Mouse (Mus musculus): ENCODE results near the gene A930004D18Rik.

The A930004D18Rik gene

DNA sequence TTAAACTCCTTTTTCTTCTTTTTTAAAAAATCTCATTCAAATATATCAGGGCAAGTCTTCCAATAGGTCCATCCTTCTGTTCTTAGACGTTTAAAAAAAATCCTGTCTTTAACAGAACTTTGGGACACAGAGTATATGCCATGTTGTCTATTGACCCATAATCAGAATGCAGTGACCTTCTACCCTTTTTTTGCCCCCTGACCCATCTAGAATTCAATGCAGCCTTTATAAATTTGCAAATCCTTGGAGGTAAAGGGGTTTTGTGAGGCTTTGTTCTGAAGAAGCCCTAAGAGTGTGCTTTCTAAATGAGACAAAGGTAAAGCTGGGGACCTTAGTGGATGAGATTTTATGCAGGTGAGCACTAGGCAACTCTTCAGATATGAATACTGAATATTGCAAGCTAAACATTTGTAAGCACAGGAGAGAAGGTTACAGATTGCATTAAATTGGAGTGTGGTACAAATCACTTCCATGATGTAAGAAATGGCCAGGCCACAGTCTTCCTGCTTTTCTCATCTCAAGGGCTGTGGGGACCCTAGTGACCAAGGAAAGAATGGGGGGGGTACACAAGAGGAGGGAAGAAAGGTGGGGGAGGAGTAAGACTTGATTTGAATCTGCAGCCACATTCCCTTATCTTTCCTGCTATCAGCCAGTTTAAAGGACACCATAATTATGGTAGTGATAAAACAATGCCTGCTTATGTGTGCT, 15.9 kb upstream of the A930004D18Rik start:
- no peak for DNase-seq (ENCODE audit: low spot score)

DNA sequence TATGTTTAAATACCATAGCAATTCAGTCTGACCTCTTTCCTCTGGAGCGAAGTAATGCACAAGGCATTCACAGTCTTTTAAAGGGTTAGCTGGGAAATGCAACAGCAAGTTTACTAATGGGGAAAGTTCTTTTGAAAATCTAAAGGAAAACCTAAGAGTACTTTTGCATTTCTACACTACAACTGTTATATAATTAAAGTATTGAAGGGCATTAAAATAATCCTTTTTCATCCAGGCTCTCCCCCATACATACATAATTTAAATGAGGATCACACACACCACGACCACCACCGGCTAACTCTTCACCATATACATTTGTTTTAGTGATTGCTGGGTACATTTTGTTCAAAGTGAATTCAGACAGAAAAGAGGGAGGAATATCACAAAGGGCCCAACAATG, 15.0 kb upstream of the A930004D18Rik start:
- no peak for DNase-seq (ENCODE audit: low spot score)

GRCm38 (mm10) chr2:18051831-18052170, 14.3 kb upstream of the A930004D18Rik start:
- DNase-seq (ENCODE audit: low spot score): no peak

DNA sequence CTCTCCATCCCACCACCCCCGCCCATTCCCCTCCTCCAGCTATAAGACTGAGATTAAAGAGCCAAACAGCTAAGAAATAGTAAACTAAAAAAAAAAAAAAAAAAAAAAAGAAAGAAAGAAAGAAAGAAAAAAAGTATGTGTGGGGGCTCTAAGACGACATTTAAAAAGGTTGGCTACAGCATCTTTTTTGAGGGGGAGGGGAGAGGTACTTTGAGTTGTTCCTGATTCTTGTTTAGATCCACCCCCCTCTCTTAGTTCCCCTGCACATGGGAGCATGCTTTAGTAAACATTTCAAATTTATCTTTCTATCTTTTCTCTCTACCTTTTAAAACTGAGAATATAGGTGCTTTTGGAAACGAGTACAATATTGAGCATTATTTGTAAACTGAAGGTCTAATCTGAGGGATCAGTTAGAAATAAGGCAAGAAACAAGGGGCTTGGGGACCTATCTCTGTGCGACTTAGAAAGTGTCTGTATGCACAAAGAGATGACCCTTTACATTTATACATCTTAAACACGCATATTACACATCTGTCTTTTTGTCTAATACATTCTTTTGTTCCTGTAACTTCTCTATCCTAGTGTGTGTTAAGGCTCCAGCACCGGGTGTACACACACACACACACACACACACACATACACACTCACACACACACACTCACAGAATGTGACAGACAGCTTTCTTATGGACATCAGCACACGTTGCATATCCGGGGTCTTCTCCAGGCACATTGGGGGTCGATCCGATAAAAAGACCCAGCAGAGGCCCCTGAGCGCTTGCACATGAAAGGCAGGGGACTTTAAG, 13.7 kb upstream of the A930004D18Rik start:
- no peak for DNase-seq (ENCODE audit: low spot score)

DNA sequence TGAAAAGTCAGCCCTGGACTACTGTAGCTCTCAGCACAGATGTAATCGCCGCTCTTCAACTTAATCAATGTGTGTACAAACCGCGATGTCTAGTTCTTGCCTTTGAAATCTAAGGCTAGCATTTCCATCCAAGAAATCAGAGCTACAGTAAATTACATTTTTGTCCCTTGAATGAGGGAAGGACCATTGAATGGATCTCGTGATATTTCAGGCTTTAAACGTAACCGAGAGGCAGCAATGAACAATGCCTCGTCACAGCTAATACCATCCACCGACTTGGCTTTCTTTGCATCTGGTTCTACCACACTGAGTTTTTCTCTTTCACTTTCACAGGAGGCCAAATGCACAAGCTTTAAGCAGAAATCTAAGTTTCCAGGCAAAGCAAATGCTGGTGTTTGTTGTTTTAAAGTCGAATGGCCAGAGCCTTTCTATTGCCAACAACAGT, 13.0 kb upstream of the A930004D18Rik start:
- DNase-seq (ENCODE audit: low spot score): no peak

DNA sequence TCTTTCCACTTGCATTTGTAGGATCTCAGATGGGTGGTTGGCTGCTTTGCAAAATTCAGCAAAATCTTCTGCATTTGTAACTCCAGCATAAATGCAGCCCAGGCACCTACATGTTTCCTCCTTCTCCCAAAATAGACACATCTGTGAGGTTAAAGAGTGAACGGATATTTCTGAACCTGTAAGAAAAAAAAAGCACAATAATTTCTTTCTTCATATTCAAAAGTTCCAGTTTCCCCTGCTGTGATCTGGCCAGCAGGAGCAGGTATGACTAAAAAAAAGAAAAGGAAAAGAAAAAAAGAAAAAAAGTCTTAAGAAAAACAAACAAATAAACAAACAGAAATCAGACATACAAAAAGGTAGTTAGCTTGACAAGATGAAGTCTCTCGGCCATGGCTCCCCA, 12.5 kb upstream of the A930004D18Rik start:
- no peak for DNase-seq (ENCODE audit: low spot score)

DNA sequence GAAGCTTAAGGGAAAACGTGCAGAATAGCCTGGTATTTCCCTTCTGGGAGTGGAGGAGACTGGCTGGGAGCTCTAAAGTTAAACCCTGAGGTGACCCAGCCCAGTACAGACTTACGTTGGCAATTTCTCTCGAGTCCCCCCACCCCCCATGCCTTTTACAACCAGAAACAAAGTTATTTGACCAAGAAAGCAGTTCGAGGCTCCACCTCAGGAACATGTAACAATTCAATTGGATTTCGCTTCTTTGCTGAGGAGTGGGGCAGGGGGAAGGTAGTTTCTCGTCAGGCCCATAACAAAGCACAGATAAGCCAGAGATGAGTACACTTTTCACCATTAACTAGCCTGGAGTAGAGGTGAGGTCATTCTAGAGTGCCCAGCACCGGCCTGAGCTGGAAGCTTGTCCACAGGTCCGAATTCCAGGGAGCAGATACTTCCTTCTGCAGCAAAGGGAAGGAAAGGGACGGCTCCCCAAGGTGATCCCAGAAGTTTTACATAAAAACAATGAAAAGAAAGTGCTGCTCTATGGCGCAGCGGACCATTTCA, 11.8 kb upstream of the A930004D18Rik start:
- DNase-seq (ENCODE audit: low spot score): no peak

GRCm38 (mm10) chr2:18048453-18049075, 11.0 kb upstream of the A930004D18Rik start, which contains the start of gene Skida1:
Gene Skida1 (minus strand): TSS chr2:18049051.
- DNase-seq (ENCODE audit: low spot score): no peak

- peak; percentile 18 for DNase-seq (ENCODE audit: low spot score)
Measured at GRCm38 (mm10) chr2:18047646-18048452, 10.3 kb upstream of the A930004D18Rik start.

DNA sequence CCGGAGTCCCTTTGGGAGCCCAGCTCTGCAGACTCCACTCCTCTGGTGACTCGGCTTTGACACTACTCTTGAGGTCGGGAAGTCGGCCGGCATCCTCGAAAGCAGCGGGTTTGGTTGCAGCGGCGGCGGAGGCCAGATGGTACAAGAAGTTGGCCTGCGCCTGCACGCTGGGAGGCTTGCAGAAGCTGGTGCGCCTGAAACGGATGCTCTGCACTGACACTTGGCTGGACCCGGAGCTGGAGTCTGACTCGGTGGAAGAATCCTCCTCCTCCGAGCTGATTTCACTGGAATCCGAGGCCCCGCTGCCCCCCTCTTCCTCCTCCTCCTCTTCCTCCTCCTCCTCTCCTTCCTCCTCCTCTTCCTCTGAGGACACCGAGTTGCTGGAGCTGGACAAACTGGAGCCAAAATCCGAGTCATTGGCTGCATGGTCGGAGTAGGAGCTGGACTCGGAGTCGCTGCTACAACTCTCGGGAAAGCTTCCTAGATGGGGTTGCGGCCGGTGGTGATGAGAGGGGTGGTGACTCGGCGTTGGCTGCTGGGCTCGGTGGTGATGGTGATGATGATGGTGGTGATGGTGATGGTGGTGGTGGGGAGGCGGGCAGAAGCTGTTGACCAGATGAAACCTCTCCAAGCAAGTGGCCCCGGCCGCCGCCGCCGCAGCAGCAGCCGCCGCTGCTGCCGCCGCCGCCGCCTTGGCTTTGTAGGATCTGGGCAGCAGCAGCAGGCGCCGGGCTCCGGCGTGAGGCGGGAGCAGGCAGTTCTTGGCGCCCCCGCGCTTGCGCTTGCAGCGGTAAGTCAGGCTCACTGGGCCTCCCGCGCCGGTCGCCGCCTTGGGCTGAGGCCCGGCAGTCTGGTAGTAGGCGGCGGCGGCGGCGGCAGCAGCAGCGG, 9.5 kb upstream of the A930004D18Rik start:
- peak; percentile 54 for DNase-seq (ENCODE audit: low spot score)

DNA sequence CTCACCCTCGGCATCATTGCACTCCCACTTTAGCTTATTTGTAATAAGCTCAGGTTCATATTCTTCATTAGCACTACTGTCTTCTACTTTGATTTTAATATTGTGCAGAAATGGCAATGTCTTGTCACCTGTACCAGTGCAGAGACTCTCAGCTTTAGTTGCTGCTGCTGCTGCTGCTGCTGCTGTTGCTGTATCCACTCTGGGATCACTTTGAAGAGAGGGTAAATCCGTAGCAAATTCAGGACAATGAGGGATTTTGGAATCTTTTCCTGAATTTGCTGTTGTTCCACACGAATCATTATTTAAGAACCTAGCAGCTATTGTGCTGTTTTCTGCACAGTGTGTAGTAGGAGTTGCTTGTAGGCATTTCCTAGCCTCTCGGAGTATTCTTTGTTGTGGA, 8.6 kb upstream of the A930004D18Rik start:
- DNase-seq (ENCODE audit: low spot score): no peak

GRCm38 (mm10) chr2:18045781-18046181, 8.2 kb upstream of the A930004D18Rik start:
- no peak for DNase-seq (ENCODE audit: low spot score)

DNA sequence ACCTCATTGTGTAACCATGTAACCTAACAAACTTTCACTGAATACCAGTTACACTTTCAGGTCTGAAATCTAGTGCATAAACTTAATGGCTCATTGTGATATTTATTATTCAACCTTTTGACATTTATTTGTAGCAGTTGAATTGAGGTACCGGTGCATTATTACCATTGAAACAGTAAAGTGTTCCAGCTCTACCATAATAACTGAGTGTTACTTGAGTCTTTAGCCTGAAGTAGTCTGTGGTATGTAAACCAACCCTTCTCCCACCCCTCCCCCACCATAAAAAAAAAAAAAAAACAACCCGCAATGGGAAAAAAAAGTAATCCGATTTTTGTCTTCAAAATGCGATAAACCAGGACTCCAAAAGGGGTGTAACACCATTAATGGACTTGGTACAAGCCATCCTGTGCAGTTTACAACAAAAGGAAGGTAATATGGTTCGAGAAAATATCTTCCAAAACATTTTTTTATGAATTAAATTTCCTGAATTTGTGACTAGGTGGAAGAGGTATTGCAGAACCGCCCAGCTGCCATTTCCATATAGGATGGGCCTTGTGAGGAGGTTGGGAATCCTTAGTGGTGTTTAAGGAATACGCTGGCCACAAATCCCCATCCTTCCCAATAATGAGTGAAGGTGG, 7.7 kb upstream of the A930004D18Rik start:
- DNase-seq (ENCODE audit: low spot score): no peak

DNA sequence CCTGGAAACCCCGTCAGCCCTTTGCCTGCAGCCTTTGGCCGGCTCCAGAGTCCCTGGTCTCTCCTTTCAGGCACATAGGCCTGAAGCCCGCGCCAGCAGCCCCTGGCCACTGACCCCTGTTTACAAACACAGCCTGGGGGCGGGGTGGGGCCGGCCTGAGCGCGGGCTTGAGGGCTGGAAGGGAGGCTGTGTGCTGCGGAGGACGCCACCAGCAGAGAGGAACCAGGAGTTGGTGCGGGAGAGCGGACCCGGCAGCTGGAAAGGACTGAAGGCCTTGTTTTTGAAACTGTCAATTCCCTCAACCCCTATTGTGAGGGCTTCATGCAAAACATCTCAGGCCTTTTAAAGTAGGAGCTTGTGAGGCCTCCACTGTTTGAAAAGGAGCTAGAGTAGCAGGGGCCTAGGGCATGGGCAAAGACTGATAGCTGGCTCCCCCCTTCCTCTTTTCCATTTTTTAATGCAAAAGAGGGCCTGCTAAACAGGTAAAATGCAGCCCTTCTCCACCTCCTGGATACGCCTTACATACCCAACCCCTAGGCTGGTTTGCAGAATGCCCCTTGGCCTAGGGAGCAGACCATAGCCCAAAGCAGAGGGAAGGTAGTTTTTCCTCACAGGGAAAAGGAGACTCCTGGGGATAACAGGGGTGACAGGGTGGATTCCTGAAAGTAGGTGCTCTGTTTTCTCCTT, 3.8 kb upstream of the A930004D18Rik start:
- DNase-seq (ENCODE audit: low spot score): no peak

DNA sequence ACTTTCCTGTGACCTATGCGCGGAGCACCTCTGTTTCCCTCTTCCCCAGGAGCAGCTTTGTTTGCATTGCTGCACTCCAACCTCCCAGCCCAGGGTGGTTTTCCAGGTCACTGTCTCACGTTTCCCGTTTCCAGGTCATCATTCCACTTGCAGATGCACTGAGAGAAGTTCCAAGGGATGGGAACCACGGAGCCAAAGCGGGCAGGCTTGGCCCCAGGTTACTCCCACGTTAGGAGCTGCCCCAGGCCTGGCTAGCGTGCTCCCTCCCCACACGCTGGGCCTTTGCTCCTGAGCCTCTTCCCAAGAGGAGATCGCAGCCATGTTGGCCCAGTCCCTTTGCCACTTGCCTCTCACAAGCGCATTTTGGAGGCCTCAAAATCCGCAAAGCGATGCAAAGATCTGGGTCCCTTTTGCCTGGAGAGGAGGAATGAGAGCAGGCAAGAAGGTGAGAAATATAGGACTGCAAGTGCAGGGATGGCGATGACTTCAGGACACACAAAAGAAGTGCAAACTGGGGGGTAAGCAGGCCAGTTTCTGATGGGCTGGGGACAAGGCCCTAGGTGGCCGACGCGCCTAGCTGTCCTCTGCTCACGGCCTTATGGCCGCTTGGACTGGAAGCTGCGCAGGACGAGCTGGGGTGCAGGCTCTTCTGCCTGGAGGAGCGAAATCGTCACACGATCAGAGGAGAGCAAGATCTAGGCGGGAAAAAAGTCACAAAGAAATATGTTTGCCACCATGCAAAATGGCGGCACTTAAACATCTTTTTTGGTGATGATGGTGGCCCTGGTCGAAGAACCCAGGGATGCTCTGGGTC, 3.0 kb upstream of the A930004D18Rik start:
- DNase-seq (ENCODE audit: low spot score): no peak

DNA sequence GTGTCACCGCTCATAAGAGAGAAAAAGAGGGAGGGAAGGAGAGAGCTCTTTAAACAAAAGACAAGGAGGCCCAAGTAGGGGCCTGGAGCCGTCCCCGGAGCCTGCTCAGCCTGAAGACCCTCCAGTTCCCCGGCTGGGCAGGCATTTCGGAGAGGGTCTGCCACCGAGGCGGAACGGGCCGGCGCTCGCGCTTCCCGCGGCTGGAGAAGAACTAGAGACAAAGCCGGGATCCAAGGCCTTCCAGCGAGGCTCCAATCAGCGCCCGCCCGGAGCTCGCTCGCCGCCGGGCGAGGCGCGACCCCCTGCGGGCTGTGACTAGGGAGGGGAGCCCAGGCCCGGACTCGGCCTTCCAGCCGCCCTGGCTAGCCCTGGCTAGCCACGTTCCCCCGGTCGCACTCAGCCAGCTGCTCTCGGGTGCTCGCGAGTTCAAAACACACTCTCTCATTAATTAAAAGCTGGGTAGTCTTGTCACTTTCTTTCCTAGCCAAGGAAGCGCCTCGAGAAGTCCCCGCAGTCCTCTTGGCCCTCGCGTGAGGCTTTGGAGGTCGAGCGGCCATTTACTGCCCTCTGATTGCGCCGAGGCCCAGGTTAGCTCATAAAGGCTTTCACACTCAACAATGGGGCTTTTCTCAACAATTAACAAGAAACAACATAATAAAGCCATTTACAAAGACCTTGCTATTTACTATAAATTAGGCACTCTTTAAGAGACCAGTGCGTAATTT, 2.2 kb upstream of the A930004D18Rik start:
- DNase-seq (ENCODE audit: low spot score): no peak

DNA sequence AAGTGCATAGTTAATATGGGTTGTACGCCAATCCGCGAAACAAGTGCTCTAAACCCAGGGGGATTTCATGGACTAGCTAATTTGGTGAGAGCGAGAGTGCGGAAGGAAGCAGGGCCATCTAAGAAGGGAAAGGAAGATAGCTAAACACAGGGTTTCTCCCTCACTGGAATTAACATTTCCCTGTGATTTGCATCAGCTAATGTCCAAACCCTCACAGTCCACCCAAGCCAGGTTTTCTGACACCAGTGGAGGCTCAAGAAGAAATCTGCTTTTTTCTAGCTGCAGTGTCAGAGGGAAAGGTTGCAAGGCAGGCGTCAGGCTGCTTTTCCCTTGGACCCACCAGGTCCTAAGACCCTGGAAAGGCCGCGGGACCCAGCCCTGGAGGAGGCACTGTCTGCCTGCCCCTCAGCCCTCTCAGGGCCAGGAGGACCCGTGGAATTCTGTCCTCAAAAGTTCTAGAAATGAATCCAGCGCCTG, 1.4 kb upstream of the A930004D18Rik start:
- DNase-seq (ENCODE audit: low spot score): no peak

DNA sequence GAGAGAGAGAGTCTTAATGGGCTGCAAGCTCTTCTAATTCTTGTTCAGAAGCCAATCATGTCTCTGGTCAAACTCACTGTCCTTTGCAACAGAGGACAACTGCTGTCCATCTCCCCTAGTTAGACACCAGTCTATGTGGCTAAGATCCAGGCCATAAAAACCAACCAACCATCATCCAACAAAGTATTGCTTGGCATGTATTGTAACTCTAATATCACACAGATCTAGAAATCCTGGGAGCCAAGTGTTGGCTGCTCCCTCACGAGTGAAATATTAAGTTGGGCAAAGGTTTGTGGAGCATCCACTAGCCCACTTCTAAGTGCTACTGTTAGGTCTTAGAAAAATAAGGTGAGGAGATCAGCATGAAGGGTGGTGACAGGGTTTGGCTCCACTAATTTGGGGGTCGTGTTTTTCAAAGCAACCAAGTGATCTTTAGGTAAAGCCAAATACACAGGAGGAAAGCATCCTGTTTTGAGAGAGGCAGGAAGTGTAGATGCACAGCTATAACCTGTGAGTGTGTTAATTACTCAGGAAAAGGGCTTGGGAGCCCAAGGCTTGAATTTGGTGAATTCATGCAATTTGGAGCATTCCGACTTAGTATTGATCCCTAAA, 710 bp upstream of the A930004D18Rik start:
- no peak for DNase-seq (ENCODE audit: low spot score)
